Mouse (Mus musculus): ENCODE results near the gene Txndc8. TPM values are rescaled to one million over a fixed set of nuclear protein-coding genes. Genes with fewer than 3 reads are reported as not detected.

Txndc8 gene
- not detected for polyA plus RNA-seq (2017; shearing (Covaris generic))

GRCm38 (mm10) chr4:58009024-58009423 is at the start of gene Txndc8:
Gene Txndc8 (minus strand): TSS chr4:58009124.

GRCm38 (mm10) chr4:57956029-57956960 is 52.6 kb downstream of the Txndc8 start, which contains the start of gene Txn1:
Gene Txn1 (minus strand): TSS chr4:57956411.

Other genes starting within 250 kb of the Txndc8 start
- gene D630039A03Rik, start 92.8 kb downstream of the Txndc8 start, polyA plus RNA-seq (2017; shearing (Covaris generic)), result 15.2 TPM
- gene Txn1, start 52.7 kb downstream of the Txndc8 start, polyA plus RNA-seq (2017; shearing (Covaris generic)), result 208 TPM
- not detected for gene Svep1, start 197.7 kb upstream of the Txndc8 start, polyA plus RNA-seq (2017; shearing (Covaris generic))

Measured in activated CD4-positive, CD25-positive, alpha-beta regulatory T cell, adult 9 weeks (primary cell).